Mouse (Mus musculus) mouse trophoblast stem cell (cell line): ENCODE data around the gene Dpm2.

ENCODE experiments used
- in situ Hi-C, 2 experiments: fragments of 300-500 bp; cut with MseI, MboI; formaldehyde crosslinking; loops; 2 replicates in 1 of 2; 3 replicates in 1 of 2; pipeline ENCODE4 v1.15.1; 2025

The Dpm2 gene

GRCm38 (mm10) chr2:32582830-32583799, 12.5 kb downstream of the Dpm2 start:
- in situ Hi-C loops, result no loop called here

GRCm38 (mm10) chr2:32585149-32585714, 14.6 kb downstream of the Dpm2 start:
- in situ Hi-C loops, result no loop called here

GRCm38 (mm10) chr2:32586871-32587351, 16.3 kb downstream of the Dpm2 start, which contains the start of gene St6galnac4:
Gene St6galnac4 (plus strand): TSS chr2:32587095.
- in situ Hi-C loops, result no loop called here

- in situ Hi-C loops, result no loop called here
These were observed 17.2 kb downstream of the Dpm2 start for GRCm38 (mm10) chr2:32587731-32588321.

- in situ Hi-C loops, result no loop called here
These were observed 18.6 kb downstream of the Dpm2 start for GRCm38 (mm10) chr2:32589213-32589795.

GRCm38 (mm10) chr2:32590224-32590623, 19.6 kb downstream of the Dpm2 start:
- in situ Hi-C loops, result no loop called here

- in situ Hi-C loops, result no loop called here
These were observed 20.6 kb downstream of the Dpm2 start for GRCm38 (mm10) chr2:32591249-32591648.

GRCm38 (mm10) chr2:32596725-32597124, 26.1 kb downstream of the Dpm2 start:
- in situ Hi-C loops, result no loop called here

- in situ Hi-C loops, result no loop called here
These were observed 26.6 kb downstream of the Dpm2 start for GRCm38 (mm10) chr2:32597248-32597647.

- in situ Hi-C loops, result no loop called here
These were observed 27.0 kb downstream of the Dpm2 start for GRCm38 (mm10) chr2:32597699-32598098.

- in situ Hi-C loops, result no loop called here
These were observed 27.8 kb downstream of the Dpm2 start for GRCm38 (mm10) chr2:32598506-32598905.

GRCm38 (mm10) chr2:32599409-32599808, 28.8 kb downstream of the Dpm2 start, which contains the start of gene St6galnac6:
Gene St6galnac6 (plus strand): TSS chr2:32599709.
- in situ Hi-C loops, result no loop called here

- in situ Hi-C loops, result no loop called here
These were observed 30.9 kb downstream of the Dpm2 start for GRCm38 (mm10) chr2:32601417-32602065.

- in situ Hi-C loops, result no loop called here
These were observed 32.0 kb downstream of the Dpm2 start for GRCm38 (mm10) chr2:32602600-32603054.

- in situ Hi-C loops, result no loop called here
These were observed 34.0 kb downstream of the Dpm2 start for GRCm38 (mm10) chr2:32604631-32605030.

GRCm38 (mm10) chr2:32606161-32607142, 35.8 kb downstream of the Dpm2 start:
- in situ Hi-C loops, result no loop called here

- in situ Hi-C loops, result no loop called here
These were observed 36.7 kb downstream of the Dpm2 start for GRCm38 (mm10) chr2:32607262-32607947.

GRCm38 (mm10) chr2:32608141-32608777, 37.6 kb downstream of the Dpm2 start:
- in situ Hi-C loops, result no loop called here
